Mouse (Mus musculus) stomach, embryonic 16.5 days (tissue): ENCODE data around the gene Zfp790. TPM values are rescaled to one million over a fixed set of nuclear protein-coding genes. Genes with fewer than 3 reads are reported as not detected.

Source experiments
- ATAC-seq: fragments of 200-750 bp; cut with Nextera tagmentation; 2 replicates; pipeline ENCODE4 v1.8.0; 2017; ENCODE audit warnings: moderate number of reproducible peaks, moderate TSS enrichment; ENCODE audit not compliant: insufficient read depth, low FRiP score
- H3K27ac ChIP-seq: fragments of 300-500 bp; sonication (generic); 2 replicates; pipeline ENCODE4 v1.5.1; 2014; ENCODE audit warnings: low read length
- H3K27me3 ChIP-seq: fragments of 300-500 bp; sonication (generic); 2 replicates; pipeline ENCODE4 v1.6.1; 2014; ENCODE audit warnings: low read length, control low read depth, mixed read lengths; ENCODE audit not compliant: control insufficient read depth, insufficient read depth
- H3K36me3 ChIP-seq: fragments of 300-500 bp; sonication (generic); 2 replicates; pipeline ENCODE4 v1.6.1; 2014; ENCODE audit warnings: low read length; ENCODE audit not compliant: control insufficient read depth, insufficient read depth
- H3K4me1 ChIP-seq: fragments of 300-500 bp; sonication (generic); 2 replicates; pipeline ENCODE4 v1.6.1; 2014; ENCODE audit warnings: low read length, control low read depth, mixed read lengths; ENCODE audit not compliant: control insufficient read depth, insufficient read depth
- H3K4me2 ChIP-seq: fragments of 300-500 bp; sonication (generic); 2 replicates; pipeline ENCODE4 v1.6.1; 2014; ENCODE audit warnings: low read depth, low read length, mixed read lengths
- H3K4me3 ChIP-seq: fragments of 300-500 bp; sonication (generic); replicated peaks from 2 replicates; pipeline ENCODE4 v1.5.1; 2014; ENCODE audit warnings: mild to moderate bottlenecking, low read length
- H3K9ac ChIP-seq: fragments of 300-500 bp; sonication (generic); 2 replicates; pipeline ENCODE4 v1.6.1; 2014; ENCODE audit warnings: low read length
- H3K9me3 ChIP-seq: fragments of 300-500 bp; sonication (generic); replicated peaks from 2 replicates; pipeline ENCODE4 v1.6.1; 2016; ENCODE audit warnings: low read length, control low read depth; ENCODE audit not compliant: control insufficient read depth
- WGBS: fragments of 180-500 bp; shearing (Covaris S2); extraction: QIAGEN DNeasy Blood & Tissue Kit; methylation state at CpG from one replicate; pipeline ENCODE4 v1.1.7; 2014; 5-methylcytosine and 5-hydroxymethylcytosine counted together
- polyA plus RNA-seq: library from polyadenylated mRNA; unstranded; fragments of >200 nt; fragmentation: Nextera tagmentation; extraction: Ambion mirVana; gene quantifications from 2 replicates; pipeline ENCODE4 v1.2.1, GENCODE M21; 2015

Zfp790 gene
- 13.0 and 13.4 TPM in 2 replicates for polyA plus RNA-seq

DNA sequence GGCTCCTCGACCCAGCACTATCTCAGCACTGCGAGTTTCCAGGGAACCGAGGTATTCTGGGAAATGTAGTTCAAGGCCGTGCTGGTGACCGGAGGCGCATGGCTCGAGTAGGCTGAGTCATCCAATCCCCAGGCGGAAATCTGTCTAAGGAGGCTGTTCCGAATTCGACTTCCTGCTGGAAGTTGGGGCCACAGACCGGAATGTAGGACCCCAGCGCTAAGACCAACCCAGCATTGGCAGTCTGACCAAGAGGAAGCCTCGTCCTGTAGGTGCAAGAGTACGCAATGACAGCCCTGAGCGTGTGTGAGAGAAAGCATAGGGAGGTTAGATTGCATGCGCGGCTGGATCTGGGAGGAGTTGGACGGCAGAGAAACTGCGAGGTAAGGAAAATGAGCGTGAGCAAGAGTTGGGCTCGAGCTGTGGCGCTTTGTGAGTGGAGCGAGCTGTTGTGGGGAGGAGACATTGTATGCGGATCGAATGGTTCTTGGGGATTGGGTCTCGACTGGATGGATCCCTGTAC, at the start of gene Zfp790:
Gene Zfp790, plus strand, starts transcription at position 205 of the 520 bp plus-strand sequence.
- peaks cover 22% of the 10 kb centered on the region for H3K4me1 ChIP-seq
- H3K9me3 ChIP-seq = no peaks in the 10 kb centered on the region
- peak within 1 kb of the TSS; percentile 51 for H3K4me3 ChIP-seq
- ATAC-seq = peak; percentile 94
- H3K27me3 ChIP-seq = no peaks in the 10 kb centered on the region
- peak within 1 kb of the TSS; percentile 73 for H3K4me2 ChIP-seq
- under 1% methylated on average over 26 of the region's 26 CpGs for WGBS
- H3K27ac ChIP-seq = peak within 1 kb of the TSS; percentile 74
- H3K36me3 ChIP-seq = no peaks in the 10 kb centered on the region
- H3K9ac ChIP-seq = peak within 1 kb of the TSS; percentile 83

DNA sequence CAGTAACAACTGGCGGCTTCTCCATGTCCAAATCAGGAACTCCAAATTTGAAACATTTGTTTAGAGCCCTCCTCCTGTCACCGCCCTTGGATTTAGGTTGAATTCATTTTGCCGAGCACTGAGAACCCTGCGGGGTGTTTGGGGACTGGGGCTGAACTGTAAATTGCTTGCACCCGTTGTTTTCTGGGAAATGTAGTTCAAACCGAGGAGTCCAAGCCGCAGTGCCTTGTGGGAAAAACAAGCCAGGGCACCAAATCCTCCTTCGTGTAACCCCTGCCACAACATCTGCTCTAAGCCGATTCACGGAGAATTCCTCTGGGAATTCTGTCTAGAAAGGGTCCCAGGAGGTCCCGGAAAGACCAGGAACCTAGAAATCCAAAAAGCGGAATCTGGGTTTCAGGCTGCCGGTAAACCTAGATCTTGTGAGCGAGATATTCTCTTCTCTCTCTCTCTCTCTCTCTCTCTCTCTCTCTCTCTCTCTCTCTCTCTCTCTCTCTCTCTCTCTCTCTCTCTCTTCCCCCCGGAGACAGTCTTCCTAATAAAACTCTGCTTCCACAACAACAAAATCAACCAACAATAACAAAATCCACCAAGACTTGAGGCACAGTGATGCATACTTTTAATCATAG, 48.7 kb upstream of the Zfp790 start:
- H3K4me1 ChIP-seq = peaks cover 5% of the 10 kb centered on the region
- H3K27ac ChIP-seq = peak overlapping the region; percentile 55
- H3K9ac ChIP-seq = peak overlapping the region; percentile 75
- H3K27me3 ChIP-seq = no peaks in the 10 kb centered on the region
- WGBS = under 1% methylated on average over 15 of the region's 15 CpGs
- no peaks in the 10 kb centered on the region for H3K9me3 ChIP-seq
- H3K36me3 ChIP-seq = no peaks in the 10 kb centered on the region
- peak overlapping the region; percentile 77 for H3K4me3 ChIP-seq
- peak; percentile 56; the same call in 1 of the 2 replicates for ATAC-seq
- peak overlapping the region; percentile 85 for H3K4me2 ChIP-seq

DNA sequence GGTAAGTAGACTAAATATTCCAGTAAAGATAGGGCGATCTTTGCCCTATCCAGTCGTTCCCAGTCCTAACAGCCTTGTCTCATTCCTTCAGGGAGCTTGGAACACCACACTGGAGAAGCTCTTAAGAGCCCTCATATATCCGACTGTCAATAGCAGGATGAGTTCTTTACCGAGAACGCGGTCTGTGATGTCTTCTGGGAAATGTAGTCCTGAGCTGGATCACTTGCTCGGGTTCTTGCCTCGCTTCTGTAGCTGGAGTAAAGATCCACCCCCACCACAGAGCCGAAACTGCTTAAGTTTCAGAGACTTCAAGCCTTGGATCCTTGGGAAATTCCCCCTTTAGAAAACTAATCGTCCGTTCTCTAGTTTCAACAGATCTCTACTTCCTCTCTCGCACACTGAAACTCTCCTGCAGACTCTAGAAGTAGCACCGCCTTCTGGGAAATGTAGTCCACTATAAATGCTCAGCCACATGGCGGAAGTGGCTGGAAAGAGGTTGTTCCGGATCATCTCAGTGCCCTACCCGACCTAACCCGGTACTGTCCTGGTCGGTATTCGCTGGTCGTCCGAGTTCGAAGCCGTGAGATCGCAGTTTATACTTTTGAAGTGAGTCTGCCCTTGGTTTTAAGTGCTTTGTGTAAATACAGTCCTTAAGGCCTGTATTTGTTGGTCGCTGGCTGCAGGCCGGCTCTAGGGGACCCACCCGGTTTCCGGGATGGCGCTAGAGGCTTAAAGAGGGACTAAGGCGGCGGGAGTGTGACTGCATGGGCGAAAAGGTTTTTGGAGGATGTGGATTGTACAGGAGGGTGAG, 47.6 kb upstream of the Zfp790 start, which contains the start of gene Zfp84:
Gene Zfp84, plus strand, starts transcription at position 463 of the 811 bp plus-strand sequence.
- Histone ChIP-seq H3K36me3 (0 out of 2 replicates have a peak, but pooled peaks cover 5% of the 10 kb centered on the region), H3K4me3 (peak within 1 kb of the TSS; percentile 77), H3K9ac (peak within 1 kb of the TSS; percentile 81), H3K27me3 (no peaks in the 10 kb centered on the region), H3K4me2 (peak within 1 kb of the TSS; percentile 85), H3K4me1 (peaks cover 5% of the 10 kb centered on the region), H3K27ac (peak within 1 kb of the TSS; percentile 97), H3K9me3 (no peaks in the 10 kb centered on the region)
- ATAC-seq = peak; percentile 94
- WGBS = under 1% methylated on average over 32 of the region's 32 CpGs

DNA sequence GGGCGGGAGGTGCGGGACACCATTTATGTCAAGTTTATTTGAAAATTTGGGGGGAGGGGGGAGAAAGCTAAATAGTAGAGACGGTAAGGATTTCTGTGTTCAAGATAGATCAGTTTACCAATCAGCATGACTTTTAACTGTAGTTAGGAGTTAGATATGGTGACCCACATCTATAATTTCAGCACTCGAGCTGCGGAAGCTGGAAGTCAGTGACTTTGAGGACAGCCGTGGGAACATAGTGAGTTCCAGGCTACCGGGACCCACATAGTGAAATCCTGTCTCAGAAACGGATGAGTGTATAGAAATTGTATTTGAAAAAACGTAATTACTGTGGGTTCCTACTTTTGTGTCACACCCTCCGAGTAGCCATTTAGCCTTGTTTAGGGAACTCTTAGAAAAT, 46.9 kb upstream of the Zfp790 start:
- no peak for ATAC-seq
- WGBS = 6% methylated on average over 10 of the region's 10 CpGs
- peak overlapping the region; percentile 85 for H3K4me2 ChIP-seq

DNA sequence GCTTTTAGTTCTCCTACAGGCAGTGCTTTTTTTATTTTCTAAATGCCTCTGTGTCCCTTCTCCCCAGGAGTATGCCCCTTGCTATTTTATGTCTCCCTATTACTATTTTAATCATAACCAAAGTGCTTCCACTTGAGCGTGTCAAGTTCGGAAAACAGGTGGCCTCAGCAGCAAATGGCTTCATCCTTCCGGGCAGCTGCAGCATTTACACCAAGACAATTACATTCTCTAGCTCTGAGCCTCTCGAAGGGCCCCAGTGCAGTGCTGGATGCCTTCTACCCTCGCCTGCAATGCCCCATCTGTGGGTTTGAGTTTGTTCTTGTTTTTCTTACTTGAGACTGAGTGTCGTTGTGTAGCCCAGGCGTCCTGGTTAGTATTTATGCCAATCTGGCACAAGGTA, 42.4 kb upstream of the Zfp790 start:
- Histone ChIP-seq H3K36me3 (peaks cover 44% of the 10 kb centered on the region), H3K4me3 (no peak overlapping the region), H3K27ac (no peak overlapping the region), H3K4me1 (peaks cover 5% of the 10 kb centered on the region), H3K9me3 (0 out of 2 replicates have a peak, but pooled peaks cover 4% of the 10 kb centered on the region), H3K4me2 (no peak overlapping the region), H3K27me3 (no peaks in the 10 kb centered on the region), H3K9ac (no peak overlapping the region)
- 88% methylated on average over 7 of the region's 7 CpGs for WGBS
- no peak for ATAC-seq

More for the DNA sequence above, 46.9 kb upstream of the Zfp790 start:
- Histone ChIP-seq H3K27ac (peak overlapping the region; percentile 97), H3K9ac (peak overlapping the region; percentile 81), H3K36me3 (peaks cover 10% of the 10 kb centered on the region; the same call in 1 of the 2 replicates), H3K27me3 (no peaks in the 10 kb centered on the region), H3K4me1 (peaks cover 5% of the 10 kb centered on the region), H3K4me3 (peak overlapping the region; percentile 77), H3K9me3 (no peaks in the 10 kb centered on the region)

DNA sequence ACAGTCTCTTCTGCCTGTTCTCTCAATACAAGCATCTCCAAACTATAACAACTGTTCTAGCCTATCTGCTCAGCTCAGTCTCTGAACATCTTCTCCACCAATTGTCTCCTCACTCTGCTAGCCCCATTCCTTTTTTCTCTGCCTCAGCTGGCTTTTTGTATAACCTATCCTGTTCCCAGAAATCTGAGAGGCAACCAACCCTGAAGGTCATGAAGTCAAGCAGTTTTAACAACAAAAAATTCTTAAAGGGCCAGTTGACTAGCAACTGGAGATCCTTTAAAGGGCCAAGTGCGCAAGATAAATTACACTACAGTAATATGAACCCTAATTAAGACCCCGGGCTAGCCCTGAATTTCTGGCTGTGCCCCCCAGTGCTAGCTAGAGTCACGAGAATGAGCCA, 41.5 kb upstream of the Zfp790 start:
- H3K9me3 ChIP-seq = 0 out of 2 replicates have a peak, but pooled peaks cover 4% of the 10 kb centered on the region
- no peak overlapping the region for H3K4me2 ChIP-seq
- 91% methylated on average over 3 of the region's 3 CpGs for WGBS
- H3K27me3 ChIP-seq = no peaks in the 10 kb centered on the region
- no peak for ATAC-seq
- no peak overlapping the region for H3K4me3 ChIP-seq
- H3K4me1 ChIP-seq = peaks cover 2% of the 10 kb centered on the region
- no peak overlapping the region for H3K27ac ChIP-seq
- peaks cover 46% of the 10 kb centered on the region for H3K36me3 ChIP-seq
- H3K9ac ChIP-seq = no peak overlapping the region

DNA sequence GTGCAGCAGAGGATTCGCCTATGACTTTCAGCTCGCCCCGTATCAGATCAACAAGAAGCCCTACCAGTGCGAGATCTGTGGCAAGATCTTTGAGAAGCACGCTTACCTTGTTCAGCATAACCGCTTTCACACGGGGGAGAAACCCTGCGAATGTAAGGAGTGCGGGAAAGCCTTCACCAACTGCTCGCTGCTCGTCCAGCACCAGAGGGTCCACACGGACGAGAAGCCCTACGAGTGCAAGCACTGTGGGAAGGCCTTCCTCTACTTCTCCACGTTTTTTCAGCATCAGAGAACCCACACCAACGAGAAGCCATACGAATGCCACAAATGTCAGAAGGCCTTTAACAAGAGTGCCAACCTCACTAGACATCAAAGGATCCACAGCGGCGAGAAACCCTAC, 39.3 kb upstream of the Zfp790 start:
- WGBS = 95% methylated on average over 19 of the region's 19 CpGs
- Histone ChIP-seq H3K4me2 (no peak overlapping the region), H3K27ac (no peak overlapping the region), H3K9me3 (0 out of 2 replicates have a peak, but pooled peaks cover 4% of the 10 kb centered on the region), H3K9ac (no peak overlapping the region), H3K4me3 (no peak overlapping the region), H3K36me3 (peaks cover 46% of the 10 kb centered on the region), H3K27me3 (no peaks in the 10 kb centered on the region), H3K4me1 (no peaks in the 10 kb centered on the region)
- no peak for ATAC-seq

DNA sequence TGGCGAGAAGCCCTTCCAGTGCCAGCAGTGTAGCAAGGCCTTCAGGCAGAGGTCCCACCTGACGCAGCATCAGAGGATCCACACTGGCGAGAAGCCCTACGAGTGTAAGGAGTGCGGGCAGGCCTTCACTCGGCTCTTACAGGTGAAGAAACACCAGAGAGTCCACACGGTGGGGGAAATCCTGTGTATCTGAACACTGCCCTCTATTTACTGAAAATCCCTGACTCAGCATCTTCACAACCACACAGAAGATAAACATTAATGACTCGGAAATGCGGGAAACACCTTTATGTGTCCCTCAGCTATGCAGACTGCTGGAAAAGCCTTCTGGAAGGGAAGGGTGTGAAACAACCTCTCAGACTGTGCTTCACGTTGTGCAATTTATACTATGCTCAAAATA, 38.5 kb upstream of the Zfp790 start:
- Histone ChIP-seq H3K27me3 (no peaks in the 10 kb centered on the region), H3K9ac (no peak overlapping the region), H3K36me3 (peaks cover 45% of the 10 kb centered on the region), H3K4me2 (no peak overlapping the region), H3K4me3 (no peak overlapping the region), H3K9me3 (0 out of 2 replicates have a peak, but pooled peaks cover 4% of the 10 kb centered on the region), H3K4me1 (no peaks in the 10 kb centered on the region), H3K27ac (no peak overlapping the region)
- 94% methylated on average over 10 of the region's 10 CpGs for WGBS
- ATAC-seq = no peak
